Mouse (Mus musculus) limb, embryonic 13.5 days (tissue): ENCODE data around the gene Miga1. TPM values are rescaled to one million over a fixed set of nuclear protein-coding genes. Genes with fewer than 3 reads are reported as not detected.

ENCODE experiments used
- ATAC-seq: fragments of 200-750 bp; cut with Nextera tagmentation; 2 replicates; pipeline ENCODE4 v1.8.0; 2017; ENCODE audit warnings: low read depth, moderate number of reproducible peaks, moderate TSS enrichment; ENCODE audit not compliant: low FRiP score
- H3K27ac ChIP-seq: fragments of 300-500 bp; sonication (generic); 2 replicates; pipeline ENCODE4 v1.5.1; 2015; ENCODE audit warnings: inconsistent platforms, mild to moderate bottlenecking, moderate library complexity
- H3K27me3 ChIP-seq: fragments of 300-500 bp; sonication (generic); 2 replicates; pipeline ENCODE4 v1.6.1; 2015; ENCODE audit warnings: mild to moderate bottlenecking, inconsistent platforms
- H3K36me3 ChIP-seq: fragments of 300-500 bp; sonication (generic); 2 replicates; pipeline ENCODE4 v1.6.1; 2015; ENCODE audit warnings: inconsistent platforms, mild to moderate bottlenecking, moderate library complexity
- H3K4me1 ChIP-seq: fragments of 300-500 bp; sonication (generic); 2 replicates; pipeline ENCODE4 v1.6.1; 2015; ENCODE audit warnings: inconsistent platforms
- H3K4me2 ChIP-seq: fragments of 300-500 bp; sonication (generic); replicated peaks from 2 replicates; pipeline ENCODE4 v1.6.1; 2015; ENCODE audit warnings: inconsistent platforms, mild to moderate bottlenecking, moderate library complexity
- H3K4me3 ChIP-seq: fragments of 300-500 bp; sonication (generic); 2 replicates; pipeline ENCODE4 v1.5.1; 2015; ENCODE audit warnings: moderate library complexity, mild to moderate bottlenecking, inconsistent platforms
- H3K9ac ChIP-seq: fragments of 300-500 bp; sonication (generic); 2 replicates; pipeline ENCODE4 v1.6.1; 2015; ENCODE audit warnings: mild to moderate bottlenecking, inconsistent platforms
- H3K9me3 ChIP-seq: fragments of 300-500 bp; sonication (generic); 2 replicates; pipeline ENCODE4 v1.6.1; 2016; ENCODE audit warnings: inconsistent platforms
- WGBS: fragments of 180-500 bp; shearing (Covaris S2); methylation state at CpG from one replicate; pipeline ENCODE4 v1.1.7; 2015; 5-methylcytosine and 5-hydroxymethylcytosine counted together
- polyA plus RNA-seq: library from polyadenylated mRNA; unstranded; fragments of >200 nt; fragmentation: Nextera tagmentation; extraction: Ambion mirVana; gene quantifications from 2 replicates; pipeline ENCODE4 v1.2.1, GENCODE M21; 2015

The Miga1 gene
- polyA plus RNA-seq, 1 experiment from 2014 or later = 21.9 TPM

DNA sequence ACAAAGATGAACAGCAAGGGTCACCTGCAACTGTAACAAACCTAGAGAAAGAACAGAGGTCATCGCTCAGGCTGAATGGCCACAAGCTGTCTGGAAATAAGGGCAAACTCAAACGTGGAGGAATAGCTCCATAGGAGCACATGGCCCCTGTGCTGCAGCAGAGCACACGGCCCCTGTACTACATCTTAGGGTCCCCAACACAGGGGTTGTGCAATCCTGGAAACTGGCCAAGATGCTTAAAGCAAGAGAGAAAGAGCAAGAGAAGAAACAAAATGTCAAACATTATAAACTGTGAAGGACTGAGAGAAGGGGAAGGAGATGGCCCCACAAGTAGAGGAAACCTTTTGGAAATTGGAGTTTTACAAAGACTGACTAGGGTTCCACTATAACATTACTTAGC is 45.8 kb downstream of the Miga1 start:
- Histone ChIP-seq H3K27me3 (no peaks in the 10 kb centered on the region), H3K4me2 (no peak overlapping the region), H3K4me3 (no peak overlapping the region), H3K27ac (no peak overlapping the region), H3K4me1 (peaks cover 39% of the 10 kb centered on the region), H3K9me3 (no peaks in the 10 kb centered on the region), H3K36me3 (peaks cover 39% of the 10 kb centered on the region), H3K9ac (no peak overlapping the region)
- WGBS = 65% methylated on average over 3 of the region's 3 CpGs
- ATAC-seq = no peak

DNA sequence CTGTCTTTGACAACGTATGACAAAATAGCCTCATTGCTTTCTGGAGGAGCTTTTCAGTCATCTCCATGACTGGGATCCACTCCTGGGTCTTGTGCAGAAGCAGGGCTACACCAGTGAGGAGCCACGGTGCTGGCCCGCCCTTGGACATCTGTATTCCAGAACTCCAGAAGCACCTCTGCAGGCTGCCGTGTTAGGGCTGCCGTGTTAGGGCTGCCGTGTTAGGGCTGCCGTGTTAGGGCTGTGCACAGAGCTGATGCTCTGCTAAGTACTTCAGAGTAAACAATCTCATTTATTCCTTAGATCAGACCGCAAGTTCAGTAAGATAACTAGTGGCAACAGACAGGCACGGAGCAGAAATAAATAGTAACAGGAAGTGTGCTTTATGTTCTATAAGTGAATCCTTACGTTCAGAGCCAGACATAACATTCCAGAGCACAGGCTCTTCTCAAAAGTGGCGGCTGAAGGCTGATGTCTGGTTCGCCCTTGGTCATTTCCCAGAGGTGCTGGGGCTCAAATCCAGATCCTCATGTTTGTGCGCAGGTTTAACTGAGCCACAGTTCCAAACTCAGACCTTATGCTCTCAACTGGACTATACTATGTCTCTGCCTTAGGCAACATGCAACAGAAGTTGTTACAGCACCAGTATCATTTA is 46.6 kb downstream of the Miga1 start:
- H3K27me3 ChIP-seq = no peaks in the 10 kb centered on the region
- no peak overlapping the region for H3K4me2 ChIP-seq
- no peaks in the 10 kb centered on the region for H3K9me3 ChIP-seq
- H3K9ac ChIP-seq = no peak overlapping the region
- H3K27ac ChIP-seq = peak overlapping the region; percentile 44; the same call in 1 of the 2 replicates
- no peak; the same call in 1 of the 2 replicates for ATAC-seq
- H3K36me3 ChIP-seq = peaks cover 39% of the 10 kb centered on the region
- H3K4me3 ChIP-seq = no peak overlapping the region
- WGBS = 60% methylated on average over 13 of the region's 13 CpGs
- peaks cover 39% of the 10 kb centered on the region for H3K4me1 ChIP-seq

- no peak overlapping the region for H3K4me3 ChIP-seq
- H3K27me3 ChIP-seq = no peaks in the 10 kb centered on the region
- peaks cover 39% of the 10 kb centered on the region for H3K4me1 ChIP-seq
- H3K27ac ChIP-seq = peak overlapping the region; percentile 2
- peaks cover 47% of the 10 kb centered on the region for H3K36me3 ChIP-seq
- 39% methylated on average over 6 of the region's 6 CpGs for WGBS
- no peak overlapping the region for H3K4me2 ChIP-seq
- no peak for ATAC-seq
- H3K9me3 ChIP-seq = no peaks in the 10 kb centered on the region
- no peak overlapping the region for H3K9ac ChIP-seq
Observed at GRCm38 (mm10) chr3:152291895-152292294, 48.3 kb downstream of the Miga1 start.

DNA sequence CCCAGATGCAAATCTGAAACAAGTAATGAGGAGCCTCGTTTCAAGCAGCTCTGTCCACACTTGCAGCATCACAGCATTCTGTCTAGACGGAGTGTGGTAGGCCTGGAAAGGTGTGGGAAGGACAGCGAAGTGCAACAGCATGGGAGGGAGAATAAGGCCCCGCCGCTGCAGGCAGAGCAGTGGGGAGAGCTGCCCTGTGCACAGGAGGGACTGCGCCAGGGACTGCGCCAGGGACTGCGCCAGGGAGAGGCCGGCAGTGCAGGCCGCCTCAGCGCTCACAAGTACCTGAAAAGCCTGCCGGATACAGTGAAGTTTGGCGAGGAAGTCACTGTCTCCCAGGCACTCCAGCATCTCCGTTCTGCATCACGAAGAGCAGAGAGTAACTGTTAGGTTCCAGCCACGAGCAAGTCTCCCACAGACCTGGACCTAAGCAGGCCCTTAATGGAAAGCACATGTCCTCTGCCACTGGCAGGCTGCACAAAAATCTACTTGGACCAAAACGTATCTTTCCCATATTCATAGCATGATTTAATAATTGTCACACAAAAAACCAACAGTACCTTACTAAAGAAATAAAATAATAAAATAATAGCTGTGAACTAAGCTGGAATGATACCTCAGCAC is 49.9 kb downstream of the Miga1 start:
- H3K9ac ChIP-seq = no peak overlapping the region
- no peak for ATAC-seq
- 58% methylated on average over 17 of the region's 17 CpGs for WGBS

GRCm38 (mm10) chr3:152288740-152289139 is 51.5 kb downstream of the Miga1 start:
- Histone ChIP-seq H3K4me3 (no peak overlapping the region), H3K9me3 (no peaks in the 10 kb centered on the region), H3K4me1 (peaks cover 33% of the 10 kb centered on the region), H3K27ac (no peak overlapping the region), H3K4me2 (no peak overlapping the region), H3K36me3 (peaks cover 50% of the 10 kb centered on the region), H3K27me3 (no peaks in the 10 kb centered on the region), H3K9ac (no peak overlapping the region)
- ATAC-seq = no peak
- 82% methylated on average over 4 of the region's 4 CpGs for WGBS

More for the DNA sequence above, 49.9 kb downstream of the Miga1 start:
- peaks cover 43% of the 10 kb centered on the region for H3K36me3 ChIP-seq
- no peak overlapping the region; the same call in 1 of the 2 replicates for H3K4me2 ChIP-seq
- no peak overlapping the region for H3K4me3 ChIP-seq
- peak overlapping the region; percentile 67 for H3K27ac ChIP-seq
- no peaks in the 10 kb centered on the region for H3K27me3 ChIP-seq
- no peaks in the 10 kb centered on the region for H3K9me3 ChIP-seq
- peaks cover 39% of the 10 kb centered on the region for H3K4me1 ChIP-seq

GRCm38 (mm10) chr3:152288276-152288675 is 51.9 kb downstream of the Miga1 start:
- WGBS = 90% methylated on average over 5 of the region's 5 CpGs
- Histone ChIP-seq H3K4me1 (peaks cover 29% of the 10 kb centered on the region), H3K9me3 (no peaks in the 10 kb centered on the region), H3K27me3 (no peaks in the 10 kb centered on the region), H3K36me3 (peaks cover 52% of the 10 kb centered on the region), H3K9ac (no peak overlapping the region), H3K27ac (no peak overlapping the region), H3K4me3 (no peak overlapping the region), H3K4me2 (no peak overlapping the region)
- no peak for ATAC-seq

DNA sequence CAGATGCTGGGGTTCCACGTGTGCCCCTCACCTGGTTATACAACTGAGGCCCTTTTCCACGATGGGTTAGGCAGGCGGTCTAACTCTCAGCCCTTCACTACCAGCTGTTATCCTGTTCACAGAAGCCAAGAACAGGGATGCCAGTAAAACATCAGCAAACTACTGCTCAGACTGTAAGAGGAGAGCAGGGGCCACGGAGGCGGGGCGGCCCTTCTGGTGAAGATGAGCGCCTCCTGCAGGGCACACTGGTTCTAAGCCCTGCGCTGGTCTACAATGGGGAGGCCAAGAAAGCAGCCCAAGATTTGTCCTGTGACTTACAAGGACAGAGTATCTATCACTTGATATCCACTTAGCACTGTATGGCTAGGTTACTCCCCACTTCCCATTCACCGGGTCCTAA is 52.4 kb downstream of the Miga1 start:
- no peak overlapping the region for H3K4me3 ChIP-seq
- H3K27ac ChIP-seq = no peak overlapping the region
- H3K4me1 ChIP-seq = peaks cover 26% of the 10 kb centered on the region
- ATAC-seq = no peak
- peaks cover 57% of the 10 kb centered on the region for H3K36me3 ChIP-seq
- no peaks in the 10 kb centered on the region for H3K9me3 ChIP-seq
- H3K9ac ChIP-seq = no peak overlapping the region
- no peak overlapping the region for H3K4me2 ChIP-seq
- 79% methylated on average over 9 of the region's 9 CpGs for WGBS
- no peaks in the 10 kb centered on the region for H3K27me3 ChIP-seq

- ATAC-seq = no peak
- H3K36me3 ChIP-seq = peaks cover 64% of the 10 kb centered on the region
- no peak overlapping the region for H3K4me2 ChIP-seq
- H3K4me1 ChIP-seq = no peaks in the 10 kb centered on the region; the same call in 1 of the 2 replicates
- no peak overlapping the region for H3K4me3 ChIP-seq
- H3K27me3 ChIP-seq = no peaks in the 10 kb centered on the region
- no peak overlapping the region for H3K9ac ChIP-seq
- 74% methylated on average over 5 of the region's 5 CpGs for WGBS
- H3K9me3 ChIP-seq = no peaks in the 10 kb centered on the region
- no peak overlapping the region for H3K27ac ChIP-seq
Observed at GRCm38 (mm10) chr3:152284759-152285158, 55.4 kb downstream of the Miga1 start.

- H3K9me3 ChIP-seq = no peaks in the 10 kb centered on the region
- H3K4me3 ChIP-seq = no peak overlapping the region
- H3K36me3 ChIP-seq = peaks cover 64% of the 10 kb centered on the region
- no peaks in the 10 kb centered on the region for H3K4me1 ChIP-seq
- H3K9ac ChIP-seq = no peak overlapping the region
- H3K27me3 ChIP-seq = no peaks in the 10 kb centered on the region
- no peak for ATAC-seq
- H3K4me2 ChIP-seq = no peak overlapping the region
- no peak overlapping the region for H3K27ac ChIP-seq
- WGBS = 97% methylated on average over 1 of the region's 1 CpGs
Observed at GRCm38 (mm10) chr3:152284306-152284705, 55.9 kb downstream of the Miga1 start.

DNA sequence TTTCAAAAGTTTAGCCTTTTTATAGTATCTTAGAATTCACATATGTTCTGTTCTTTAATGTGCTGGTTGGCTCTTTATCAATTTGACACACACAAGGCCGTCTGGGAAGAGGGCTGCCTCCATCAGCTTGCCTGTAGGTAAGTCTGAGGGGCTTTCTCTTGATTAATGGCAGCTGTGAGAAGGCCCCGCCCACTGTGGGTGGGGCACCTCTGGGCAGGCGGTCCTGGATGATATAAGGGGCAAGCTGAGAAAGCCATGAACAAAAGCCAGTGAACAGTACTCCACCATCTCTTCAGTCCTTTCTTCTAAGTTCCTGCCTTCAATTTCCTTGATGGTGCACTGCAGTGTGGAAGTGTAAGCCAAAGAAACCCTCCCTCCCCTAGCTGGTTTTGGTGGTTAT is 58.1 kb downstream of the Miga1 start:
- H3K27me3 ChIP-seq = no peaks in the 10 kb centered on the region
- no peak overlapping the region for H3K4me2 ChIP-seq
- no peak for ATAC-seq
- peaks cover 53% of the 10 kb centered on the region for H3K36me3 ChIP-seq
- 0 out of 2 replicates have a peak, but pooled peaks cover 3% of the 10 kb centered on the region for H3K4me1 ChIP-seq
- no peak overlapping the region for H3K9ac ChIP-seq
- H3K27ac ChIP-seq = no peak overlapping the region
- H3K4me3 ChIP-seq = no peak overlapping the region
- H3K9me3 ChIP-seq = no peaks in the 10 kb centered on the region
- 22% methylated on average over 3 of the region's 3 CpGs for WGBS

DNA sequence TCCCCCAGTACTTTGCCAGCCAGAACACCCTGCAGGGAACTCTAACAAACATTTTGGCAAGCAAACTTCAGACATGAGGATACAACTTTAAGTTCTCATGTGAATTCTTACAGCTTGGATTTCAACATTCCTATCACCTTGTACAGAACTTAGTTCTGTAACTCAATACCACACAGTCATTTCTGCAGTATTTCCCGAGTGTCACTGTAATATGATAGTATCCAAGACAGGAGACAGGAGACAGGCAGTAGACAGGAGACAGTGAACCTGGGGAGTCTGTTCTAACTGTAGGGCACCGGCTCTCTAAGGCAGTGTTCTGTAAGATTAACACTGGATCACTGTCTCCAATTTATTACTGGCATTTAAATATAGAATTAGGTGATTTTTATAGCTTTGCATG is 61.8 kb downstream of the Miga1 start:
- H3K27ac ChIP-seq = no peak overlapping the region; the same call in 1 of the 2 replicates
- WGBS = 31% methylated on average over 2 of the region's 2 CpGs

DNA sequence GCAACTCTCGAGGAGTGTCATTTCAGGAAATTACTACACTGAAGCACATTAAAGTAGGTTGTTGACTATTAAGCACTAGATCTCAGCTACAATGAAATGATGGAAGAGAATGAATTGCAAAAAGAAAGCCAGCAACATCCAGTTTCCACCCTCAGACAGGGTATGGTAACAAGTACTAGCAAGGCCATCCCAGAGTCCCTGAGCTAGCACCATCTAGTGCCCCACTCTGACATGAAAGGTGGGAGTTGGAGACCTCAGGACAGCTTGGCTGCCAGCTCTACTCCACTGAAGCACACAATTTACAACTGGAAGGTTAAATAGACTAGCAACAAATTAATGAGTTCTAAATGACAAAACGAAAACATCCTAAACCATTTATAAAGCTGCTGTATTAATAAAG is 62.3 kb downstream of the Miga1 start:
- Histone ChIP-seq H3K4me2 (no peak overlapping the region), H3K4me1 (0 out of 2 replicates have a peak, but pooled peaks cover 3% of the 10 kb centered on the region), H3K9ac (no peak overlapping the region), H3K27me3 (no peaks in the 10 kb centered on the region), H3K27ac (no peak overlapping the region; the same call in 1 of the 2 replicates), H3K4me3 (no peak overlapping the region), H3K9me3 (no peaks in the 10 kb centered on the region), H3K36me3 (peaks cover 29% of the 10 kb centered on the region)
- 85% methylated on average over 2 of the region's 2 CpGs for WGBS
- ATAC-seq = no peak

More for the DNA sequence above, 61.8 kb downstream of the Miga1 start:
- Histone ChIP-seq H3K4me2 (no peak overlapping the region), H3K9ac (no peak overlapping the region), H3K36me3 (peaks cover 34% of the 10 kb centered on the region), H3K4me1 (0 out of 2 replicates have a peak, but pooled peaks cover 3% of the 10 kb centered on the region), H3K9me3 (no peaks in the 10 kb centered on the region), H3K4me3 (no peak overlapping the region), H3K27me3 (no peaks in the 10 kb centered on the region)
- no peak for ATAC-seq
